ENCODE assay signal across 9 mouse cellular contexts in the genomic region with DNA sequence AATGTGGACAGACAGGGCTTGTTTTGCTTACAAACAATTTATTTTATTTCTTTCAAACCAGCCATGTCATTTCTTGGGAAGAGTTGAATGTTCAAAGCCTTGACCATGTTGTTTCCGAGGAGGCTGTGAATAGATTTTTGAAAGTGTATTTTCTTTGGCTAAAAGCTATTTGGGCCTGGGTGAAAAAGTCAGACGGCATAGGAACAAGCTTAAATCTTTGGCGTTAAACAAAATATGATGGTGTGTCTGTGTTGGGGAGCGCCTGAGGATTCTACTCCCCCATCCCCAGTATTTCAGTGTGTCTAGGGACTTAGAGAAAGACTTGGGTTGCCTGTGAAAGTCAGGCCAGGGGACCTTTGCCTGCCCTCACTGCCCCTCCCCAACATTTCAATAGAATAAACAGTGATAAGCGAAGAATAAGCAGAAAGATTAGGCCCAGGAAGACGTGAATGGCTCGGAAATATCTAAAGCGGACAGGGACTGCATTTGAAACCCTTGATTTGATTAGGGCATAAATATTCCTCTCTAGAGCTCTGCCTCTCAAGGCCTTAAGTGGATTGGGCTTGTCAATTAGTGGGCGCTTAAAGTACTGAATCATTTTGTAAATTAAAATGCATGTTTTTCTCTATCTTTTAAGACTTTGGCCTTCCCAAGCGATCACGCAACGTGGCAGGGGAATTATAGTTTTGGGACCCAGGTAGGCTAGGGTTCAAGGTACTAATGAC. TPM values are rescaled to one million over a fixed set of nuclear protein-coding genes. Genes with fewer than 3 reads are reported as not detected.
DNase-seq lines count a peak whose midpoint lies in the region; ATAC-seq and TF ChIP-seq lines count a peak whose summit lies in the region.
"Had no signal": no experiment of that assay in that cellular context is flagged by ENCODE, and none has a peak within 500 bp of the region (broad histone marks: within the 10 kb centered on the region; RNA-seq: fewer than 3 reads in every experiment).

No protein-coding gene starts in this region.

- peak overlapping the region; percentile 93 for H3K27ac ChIP-seq in gastrocnemius, adult 2 months
- no peak overlapping the region for H3K27ac ChIP-seq in left cerebral cortex, adult 2 months
- peak overlapping the region; percentile 99; the same call in 1 of the 2 replicates for H3K27ac ChIP-seq in intestine, embryonic 14.5 days (ENCODE audit: low read depth)
- H3K27ac ChIP-seq in neural tube, embryonic 11.5 days (ENCODE audit: low read depth, low read length): no peak overlapping the region

- H3K4me2 ChIP-seq in intestine, embryonic 14.5 days (ENCODE audit: low read length): peak overlapping the region; percentile 84
- peak overlapping the region; percentile 13 for H3K4me2 ChIP-seq in neural tube, embryonic 11.5 days (ENCODE audit: low read depth)

- intact Hi-C loops in gastrocnemius, adult 2 months (cut with DNase I): loop anchor here (5.0 to 10.0 kb wide), 2 partner anchors 620 to 797 kb away; no protein-coding TSS in a partner anchor
- intact Hi-C loops in left cerebral cortex, adult 2 months (cut with DNase I): loop anchor here (5.0 kb wide), 3 partner anchors 163 to 763 kb away; no protein-coding TSS in a partner anchor
- intact Hi-C loops in left cerebral cortex, postnatal 25 days (cut with DNase I): loop anchor here (5.0 kb wide), 2 partner anchors 763 to 797 kb away; no protein-coding TSS in a partner anchor

- peaks cover 7% of the 10 kb centered on the region; the same call in 1 of the 2 replicates for H3K27me3 ChIP-seq in intestine, embryonic 14.5 days (replicated peaks; ENCODE audit: control insufficient read depth, insufficient read depth, low read length)
- H3K27me3 ChIP-seq in neural tube, embryonic 11.5 days (ENCODE audit: control insufficient read depth, insufficient read depth, low read length): peaks cover 94% of the 10 kb centered on the region

- no peak for TF ChIP-seq CTCF in gastrocnemius, adult 2 months (IDR thresholded peaks at IDR 0.05)
- TF ChIP-seq CTCF in left cerebral cortex, adult 2 months (IDR thresholded peaks at IDR 0.05): no peak

- H3K4me3 ChIP-seq in gastrocnemius, adult 2 months: peak overlapping the region; percentile 80
- peak overlapping the region; percentile 18 for H3K4me3 ChIP-seq in left cerebral cortex, adult 2 months
- peak overlapping the region; percentile 83 for H3K4me3 ChIP-seq in intestine, embryonic 14.5 days (ENCODE audit: low read depth, low read length)
- peak overlapping the region; percentile 22; the same call in 1 of the 2 replicates for H3K4me3 ChIP-seq in neural tube, embryonic 11.5 days (ENCODE audit: low read depth, low read length)

- no peak for ATAC-seq in intestine, embryonic 14.5 days (replicated peaks; ENCODE audit: low FRiP score, low TSS enrichment, low read depth)
- no peak for ATAC-seq in neural tube, embryonic 11.5 days (ENCODE audit: insufficient read depth, low FRiP score, low TSS enrichment)

- no peak for DNase-seq in gastrocnemius, adult 2 months
- no peak for DNase-seq in gastrocnemius, adult 18-20 months (ENCODE audit: low spot score)
- no peak for DNase-seq in left cerebral cortex, adult 2 months (ENCODE audit: extremely low spot score in 1 of 2, low spot score in 2 of 2)
- no peak for DNase-seq in left cerebral cortex, postnatal 25 days (ENCODE audit: low spot score in 2 of 2)
- peak; percentile 58 for DNase-seq in intestine, embryonic 14.5 days (ENCODE audit: low spot score)
- no peak for DNase-seq in neural tube, embryonic 11.5 days (ENCODE audit: low spot score)
- DNase-seq in gastrocnemius, postnatal 10 days: no peak
- DNase-seq in right cerebral cortex, adult 18-20 months: no peak
- DNase-seq: cerebellum, adult 9-10 months had no signal

- peaks cover 37% of the 10 kb centered on the region for H3K36me3 ChIP-seq in intestine, embryonic 14.5 days (ENCODE audit: control insufficient read depth, insufficient read depth, low read length)
- no peaks in the 10 kb centered on the region for H3K36me3 ChIP-seq in neural tube, embryonic 11.5 days (ENCODE audit: control insufficient read depth, insufficient read depth, low read length)

- H3K9ac ChIP-seq in intestine, embryonic 14.5 days (ENCODE audit: low read length): peak overlapping the region; percentile 89
- no peak overlapping the region for H3K9ac ChIP-seq in neural tube, embryonic 11.5 days (ENCODE audit: low read length)

- H3K9me3 ChIP-seq in intestine, embryonic 14.5 days (ENCODE audit: control insufficient read depth, low read length): no peaks in the 10 kb centered on the region
- no peaks in the 10 kb centered on the region for H3K9me3 ChIP-seq in neural tube, embryonic 11.5 days (ENCODE audit: control insufficient read depth, low read length)

- WGBS in intestine, embryonic 14.5 days: 25% methylated on average over 12 of the region's 12 CpGs
- WGBS in neural tube, embryonic 11.5 days: 4% methylated on average over 12 of the region's 12 CpGs

- peaks cover 16% of the 10 kb centered on the region for H3K4me1 ChIP-seq in intestine, embryonic 14.5 days (replicated peaks; ENCODE audit: control insufficient read depth, insufficient read depth, low read length)
- peaks cover 4% of the 10 kb centered on the region; the same call in 1 of the 2 replicates for H3K4me1 ChIP-seq in neural tube, embryonic 11.5 days (ENCODE audit: control insufficient read depth, insufficient read depth, low read length)

RNA-seq across cellular contexts. Expression of a gene that starts 4.3 kb away (rescaled TPM):
- total RNA-seq in gastrocnemius, adult 2 months (2021): 1 to 10 TPM; 3.9 to 7.7 TPM
- 1 to 10 TPM; 4.5 to 8.7 TPM for total RNA-seq in gastrocnemius, adult 18-20 months (2021)
- total RNA-seq in left cerebral cortex, adult 2 months (2021): 1 to 10 TPM; 3.1 to 5.5 TPM
- total RNA-seq in left cerebral cortex, postnatal 25 days (2021): 1 to 10 TPM; 2.4 to 3.2 TPM
- polyA plus RNA-seq in intestine, embryonic 14.5 days (2014; fragmentation: Nextera tagmentation; extraction: Ambion mirVana): 44.1 and 45.5 TPM in 2 replicates
- polyA plus RNA-seq in neural tube, embryonic 11.5 days (2014; fragmentation: Nextera tagmentation; extraction: Ambion mirVana): 10.5 and 15.5 TPM in 2 replicates
- 1 to 10 TPM; 7.0 to 9.7 TPM for total RNA-seq in gastrocnemius, postnatal 10 days (2021)

Comparison
In these comparisons a context has a peak if more than half of its experiments do, and no peak if none do; other contexts are left out.
1. H3K27ac ChIP-seq: peak in gastrocnemius, adult 2 months (single experiment) and intestine, embryonic 14.5 days (single experiment); none in left cerebral cortex, adult 2 months (single experiment) and neural tube, embryonic 11.5 days (single experiment).
2. H3K4me3 ChIP-seq: peak in every context shown above with its lines; median percentile 83 in intestine, embryonic 14.5 days; 80 in gastrocnemius, adult 2 months; 22 in neural tube, embryonic 11.5 days; 18 in left cerebral cortex, adult 2 months.